Mouse (Mus musculus): ENCODE measurements around the gene Iffo2. TPM values are rescaled to one million over a fixed set of nuclear protein-coding genes. Genes with fewer than 3 reads are reported as not detected.

Iffo2 gene
- total and polyA plus RNA-seq, 3 experiments = 0.38 to 3.0 (median 0.60) TPM

- Histone ChIP-seq H3K4me1 (ENCODE audit: control insufficient read depth in 1 of 2, insufficient read depth in 2 of 2) (peaks cover 6 to 20% of the 10 kb centered on the region in 2 experiments), H3K79me2 (replicated peaks; ENCODE audit: control insufficient read depth, extremely low read depth, insufficient read depth, poor library complexity, severe bottlenecking) (no peaks in the 10 kb centered on the region), H3K9ac (ENCODE audit: insufficient read depth, low read depth) (peak overlapping the region; percentile 65), H3K4me3 (replicated peaks in 1 of 3; ENCODE audit: low read depth in 2 of 3, low read length in 2 of 3, poor library complexity in 1 of 3) (peak overlapping the region; percentile 40 to 74 (median 54)), H3K9me3 (replicated peaks; ENCODE audit: low read length) (peaks cover 18% of the 10 kb centered on the region), H3K4me2 (ENCODE audit: insufficient read depth, low read depth, poor library complexity, severe bottlenecking) (peak overlapping the region; percentile 83), H3K27me3 (replicated peaks) (peaks cover 5% of the 10 kb centered on the region), H3K36me3 (replicated peaks in 1 of 2; ENCODE audit: control insufficient read depth in 1 of 2, insufficient read depth in 1 of 2, low read length in 1 of 2) (no peaks in the 10 kb centered on the region), H3K27ac (ENCODE audit: insufficient read depth, low read depth) (no peak overlapping the region)
- DNase-seq (ENCODE audit: extremely low read depth) = peak; percentile 84
- in situ Hi-C loops (cut with MboI; ENCODE audit: low pct_ligation_motif_present, low pct_unique_long_range_greater_than_20kb, low sequenced_read_pairs) = no loop called here
- dilution Hi-C loops (cut with MboI; ENCODE audit: extremely low pct_ligation_motif_present, extremely low pct_unique_long_range_greater_than_20kb, low sequenced_read_pairs) = no loop called here
- TF ChIP-seq MXI1 (IDR thresholded peaks at IDR 0.05; ENCODE audit: low read depth, low read length) (no peak; the same call in 1 of the 2 replicates), SMC3 (IDR thresholded peaks at IDR 0.05; ENCODE audit: low read depth, low read length) (no peak), ZMIZ1 (IDR thresholded peaks at IDR 0.05; ENCODE audit: low read depth, low read length) (peak; percentile 92), CTCF (conservative IDR thresholded peaks at IDR 0.05 in 1 of 2, IDR thresholded peaks at IDR 0.05 in 1 of 2; ENCODE audit: low read depth in 2 of 2, low read length in 2 of 2) (no peak), RAD21 (IDR thresholded peaks at IDR 0.05; ENCODE audit: low read depth, low read length) (no peak), MEF2A (IDR thresholded peaks at IDR 0.05; ENCODE audit: borderline replicate concordance, low read depth, low read length) (no peak), IRF4 (IDR thresholded peaks at IDR 0.05; ENCODE audit: low read depth, low read length) (no peak), ZNF384 (IDR thresholded peaks at IDR 0.05; ENCODE audit: low read depth, low read length) (no peak), POLR2A (IDR thresholded peaks at IDR 0.05; ENCODE audit: low read depth, low read length) (peak; percentile 95), ZKSCAN1 (IDR thresholded peaks at IDR 0.05; ENCODE audit: borderline replicate concordance, low read depth, low read length) (no peak), PAX5 (IDR thresholded peaks at IDR 0.05; ENCODE audit: low read length) (no peak), TBP (conservative IDR thresholded peaks at IDR 0.05; ENCODE audit: low read depth, low read length) (peak; percentile 83), MAFK (IDR thresholded peaks at IDR 0.05; ENCODE audit: insufficient replicate concordance, low read length) (no peak), POLR2AphosphoS2 (IDR thresholded peaks at IDR 0.05; ENCODE audit: low read depth, low read length) (peak; percentile 68), KAT2A (IDR thresholded peaks at IDR 0.05; ENCODE audit: insufficient replicate concordance, low read length) (no peak), ELF1 (IDR thresholded peaks at IDR 0.05; ENCODE audit: low read depth, low read length) (peak; percentile 86), ETS1 (conservative IDR thresholded peaks at IDR 0.05; ENCODE audit: low read depth, low read length) (no peak), MAZ (IDR thresholded peaks at IDR 0.05; ENCODE audit: low read depth, low read length) (0 out of 2 replicates have a peak, but pooled peaks have one; percentile 20), NELFE (IDR thresholded peaks at IDR 0.05; ENCODE audit: low read depth, low read length) (peak; percentile 88), JUND (conservative IDR thresholded peaks at IDR 0.05; ENCODE audit: low read depth, low read length) (no peak), TCF12 (IDR thresholded peaks at IDR 0.05; ENCODE audit: low read depth, low read length) (peak; percentile 61), USF1 (IDR thresholded peaks at IDR 0.05; ENCODE audit: low read depth, low read length) (no peak), EP300 (IDR thresholded peaks at IDR 0.05; ENCODE audit: low read length) (no peak), HCFC1 (IDR thresholded peaks at IDR 0.05; ENCODE audit: low read depth, low read length) (peak; percentile 67), UBTF (IDR thresholded peaks at IDR 0.05; ENCODE audit: low read depth, low read length) (no peak)
Observed at GRCm38 (mm10) chr4:139616276-139617000, 86.1 kb downstream of the Iffo2 start.
